Mouse (Mus musculus) effector memory CD4-positive, alpha-beta T cell, adult 5 months (primary cell): Measurements from ENCODE around the gene Esyt3. TPM values are rescaled to one million over a fixed set of nuclear protein-coding genes. Genes with fewer than 3 reads are reported as not detected.

ENCODE experiments used
- polyA plus RNA-seq: library from polyadenylated mRNA; unstranded; fragments of 100-300 nt; shearing (Covaris generic); gene quantifications from one replicate; pipeline ENCODE4 v1.2.1, GENCODE M21; 2017

The Esyt3 gene
- not detected for polyA plus RNA-seq

DNA sequence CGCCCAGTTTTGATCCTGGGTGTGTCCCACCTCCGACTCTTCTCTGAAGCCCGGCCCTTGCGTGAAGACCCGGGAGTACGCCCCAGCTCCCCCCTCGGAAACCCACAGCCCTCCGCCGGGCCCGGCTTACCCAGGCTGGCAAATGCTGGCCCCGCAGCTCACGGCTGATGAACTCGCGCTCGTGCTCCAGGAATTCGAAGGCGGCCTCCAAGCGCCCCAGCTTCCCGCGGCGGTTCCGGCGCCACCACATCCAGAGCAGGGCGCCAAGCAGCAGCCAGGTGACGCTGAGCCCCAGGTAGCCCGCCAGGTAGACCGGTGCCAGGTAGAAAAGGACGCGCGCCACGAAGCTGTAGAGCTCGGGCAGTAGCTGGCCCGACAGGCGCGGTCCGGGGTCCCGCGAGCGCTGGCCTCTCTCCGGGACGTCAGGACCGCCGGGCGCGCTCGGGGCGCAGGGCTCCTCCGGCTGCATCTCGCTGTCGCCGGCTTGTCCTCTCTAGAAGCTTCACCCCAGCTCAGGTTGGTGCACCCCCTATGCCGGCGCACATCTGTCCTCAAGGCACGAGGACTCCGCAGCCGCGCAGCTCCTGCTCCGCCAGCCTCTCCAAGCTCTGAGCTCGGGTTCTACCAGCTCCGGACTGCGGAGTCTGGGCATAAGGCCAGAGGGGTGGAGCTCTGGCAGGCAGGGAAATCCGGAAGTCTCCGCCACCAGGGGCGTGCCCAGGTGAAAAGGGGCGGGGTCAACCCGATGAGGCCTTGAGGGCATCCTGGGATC is at the start of gene Esyt3:
TSS of gene Esyt3 (minus strand) at position 637 of the 772 bp plus-strand sequence.

Other genes starting within 250 kb of the Esyt3 start
- gene Pik3cb, start 217.9 kb downstream of the Esyt3 start, polyA plus RNA-seq, result 10.1 TPM
- not detected for gene Faiml, start 121.3 kb downstream of the Esyt3 start, polyA plus RNA-seq
- 11.2 TPM for gene Cep70, start 115.2 kb downstream of the Esyt3 start, polyA plus RNA-seq
- gene Mras, start 78.8 kb upstream of the Esyt3 start, polyA plus RNA-seq, result not detected
- gene Nme9, start 92.9 kb upstream of the Esyt3 start, polyA plus RNA-seq, result not detected
- gene Armc8, start 210.3 kb upstream of the Esyt3 start, polyA plus RNA-seq, result 31.2 TPM
- 40.0 TPM for gene Dbr1, start 217.2 kb upstream of the Esyt3 start, polyA plus RNA-seq